Mouse (Mus musculus): ENCODE data around the gene Gtf2ird2.

- TF ChIP-seq ZNF384 (IDR thresholded peaks at IDR 0.05; ENCODE audit: low read depth, low read length) (no peak), ETS1 (IDR thresholded peaks at IDR 0.05; ENCODE audit: low read depth, low read length) (no peak), CTCF (IDR thresholded peaks at IDR 0.05 in 2 of 3, conservative IDR thresholded peaks at IDR 0.05 in 1 of 3; ENCODE audit: control insufficient read depth in 1 of 3, insufficient read depth in 1 of 3, low read depth in 2 of 3, low read length in 3 of 3, poor library complexity in 1 of 3, severe bottlenecking in 1 of 3) (no peak), E2F4 (IDR thresholded peaks at IDR 0.05; ENCODE audit: borderline replicate concordance, low read depth, low read length) (no peak), SMC3 (IDR thresholded peaks at IDR 0.05; ENCODE audit: low read depth, low read length) (no peak), NELFE (IDR thresholded peaks at IDR 0.05; ENCODE audit: low read depth, low read length) (no peak), POLR2AphosphoS2 (IDR thresholded peaks at IDR 0.05; ENCODE audit: low read length) (no peak), POLR2A (IDR thresholded peaks at IDR 0.05; ENCODE audit: control insufficient read depth in 1 of 2, insufficient read depth in 1 of 2, low read depth in 1 of 2, low read length in 2 of 2, poor library complexity in 1 of 2) (no peak), USF1 (IDR thresholded peaks at IDR 0.05; ENCODE audit: low read depth, low read length) (no peak), MEF2A (IDR thresholded peaks at IDR 0.05; ENCODE audit: extremely low read depth, insufficient replicate concordance, low read depth, low read length, poor library complexity, severe bottlenecking) (no peak), ZKSCAN1 (IDR thresholded peaks at IDR 0.05; ENCODE audit: low read depth, low read length) (no peak), MAZ (IDR thresholded peaks at IDR 0.05; ENCODE audit: low read depth, low read length) (no peak), MYB (IDR thresholded peaks at IDR 0.05; ENCODE audit: low read depth, low read length) (no peak)
Measured at GRCm38 (mm10) chr5:134168033-134168432, 15.8 kb upstream of the Gtf2ird2 start.

All from MEL (cell line).